Mouse (Mus musculus) gastrocnemius, adult 8-10 months (tissue): ENCODE results near the gene Vstm4. TPM values are rescaled to one million over a fixed set of nuclear protein-coding genes. Genes with fewer than 3 reads are reported as not detected.

Source experiments
- DNase-seq, 2 experiments: peaks; one replicate each; pipeline ENCODE4 v3.0.0; 2022; ENCODE audit warnings: low spot score in 2 of 2
- total RNA-seq, 4 experiments: library from RNA; stranded (reverse); gene quantifications; 2 replicates each; pipeline ENCODE4 v1.2.4; 2022

Vstm4 gene
- 1 to 10 TPM; 1.5 to 3.6 (median 2.1) TPM for total RNA-seq

DNA sequence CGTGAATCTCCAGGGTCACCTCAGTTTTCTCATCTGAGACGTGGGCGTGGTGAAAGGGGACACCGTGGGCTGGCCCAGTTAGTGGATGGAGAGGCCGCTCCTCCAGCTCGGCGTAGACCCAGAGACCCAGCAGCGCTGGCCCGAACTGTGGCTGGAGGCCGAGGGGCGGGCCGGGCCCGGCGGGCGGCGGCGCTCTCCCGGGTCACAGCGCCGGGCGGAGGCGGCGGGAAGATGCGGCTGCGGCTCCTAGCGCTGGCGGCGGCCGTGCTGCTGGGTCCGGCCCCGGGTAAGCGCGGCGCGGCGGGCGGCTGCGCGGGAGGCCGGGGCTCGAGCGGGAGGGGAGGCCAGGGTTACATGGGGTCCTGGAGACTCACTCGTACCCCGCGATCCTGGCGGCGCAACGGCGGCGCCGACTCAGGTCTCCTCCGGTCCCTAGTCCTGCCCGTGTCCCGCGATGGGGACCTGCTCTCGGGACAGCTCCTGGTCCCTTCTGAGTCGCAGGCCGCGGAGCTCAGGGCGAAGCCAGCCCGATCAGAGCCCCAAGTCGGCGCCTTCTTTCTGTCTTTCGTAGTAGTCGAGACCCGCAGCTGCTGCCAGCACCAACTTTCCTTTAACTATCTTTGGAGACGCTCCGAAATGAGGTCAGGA lies at the start of gene Vstm4:
TSS of gene Vstm4 (plus strand) at position 76 of the 648 bp plus-strand sequence.
- peak; percentile 46 to 71 for DNase-seq

DNA sequence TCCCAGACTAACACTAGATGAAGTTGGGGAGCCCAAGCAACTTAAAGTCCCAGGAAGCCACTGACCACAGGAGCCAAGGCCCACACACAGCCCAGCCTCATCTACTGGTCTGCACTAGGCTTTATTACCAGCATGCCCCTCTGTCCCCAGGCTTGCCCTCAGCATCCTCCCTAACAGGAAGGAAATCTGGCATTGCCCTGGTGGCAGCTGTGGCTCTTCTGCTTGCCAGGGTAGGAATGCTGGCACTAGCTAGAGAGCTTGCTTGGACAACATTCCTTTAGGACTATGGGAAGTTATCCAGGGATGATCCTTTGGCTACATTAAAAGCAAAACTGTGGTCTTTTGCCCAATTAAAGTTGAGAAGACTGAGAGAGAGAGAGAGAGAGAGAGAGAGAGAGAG lies 46.4 kb upstream of the Vstm4 start:
- no peak for DNase-seq

DNA sequence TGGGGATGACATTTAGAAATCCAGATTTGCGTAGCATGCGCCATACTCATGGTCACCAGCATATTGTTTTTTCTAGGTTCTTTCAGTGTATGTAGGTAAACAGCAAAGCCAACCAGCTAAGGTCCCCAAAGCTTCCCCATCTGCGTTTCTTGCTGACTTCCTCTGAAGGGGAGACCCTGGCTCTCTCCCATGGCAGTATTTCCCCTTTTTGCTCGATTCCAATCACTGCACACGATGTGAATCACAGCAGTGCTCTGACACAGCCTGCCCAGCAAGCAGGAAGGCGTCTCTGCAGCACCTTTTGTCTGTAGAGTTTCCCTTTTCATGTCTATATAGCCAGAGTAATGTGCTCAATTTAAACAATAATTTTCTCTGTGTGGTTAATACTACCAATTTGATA lies 44.1 kb upstream of the Vstm4 start:
- DNase-seq, result no peak

DNA sequence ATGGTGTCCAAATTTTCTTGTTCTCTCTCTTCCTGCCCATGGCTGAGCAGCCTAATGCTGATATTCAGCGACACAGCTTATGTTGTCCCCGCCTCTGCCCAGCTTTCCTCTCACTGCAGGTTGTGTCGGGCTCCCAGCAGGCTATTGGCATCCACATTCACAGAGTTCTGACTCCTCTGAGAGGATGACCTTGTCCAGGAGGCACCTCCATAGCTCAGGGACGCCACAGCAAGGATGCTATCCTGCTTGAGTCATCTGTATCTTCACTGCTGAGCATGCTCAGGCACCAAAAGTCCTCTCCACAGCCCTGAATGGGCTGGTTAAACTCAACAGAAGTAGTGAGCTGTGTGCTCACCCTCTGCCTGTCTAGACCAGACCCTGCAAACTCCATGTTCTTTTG lies 41.6 kb upstream of the Vstm4 start:
- DNase-seq, result no peak

DNA sequence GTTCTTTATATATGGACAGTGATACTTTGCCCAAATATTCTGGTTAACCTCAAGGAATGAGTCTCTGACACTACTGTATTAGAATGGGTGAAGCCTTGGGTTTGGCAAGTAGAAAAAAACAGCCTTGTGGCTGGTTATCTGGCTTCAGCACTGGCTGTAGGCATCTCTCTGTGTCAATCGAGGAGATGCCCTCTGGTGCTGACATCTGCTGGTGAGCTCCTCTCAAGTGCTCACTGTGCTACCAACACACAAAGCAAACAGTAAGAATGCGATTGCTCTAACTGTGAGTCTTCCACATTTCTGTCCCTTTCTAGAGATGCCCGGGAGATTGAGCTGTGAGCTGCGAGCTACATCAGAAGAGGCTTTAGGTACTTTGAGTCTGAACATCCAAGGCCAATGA lies 40.0 kb upstream of the Vstm4 start:
- no peak for DNase-seq

DNA sequence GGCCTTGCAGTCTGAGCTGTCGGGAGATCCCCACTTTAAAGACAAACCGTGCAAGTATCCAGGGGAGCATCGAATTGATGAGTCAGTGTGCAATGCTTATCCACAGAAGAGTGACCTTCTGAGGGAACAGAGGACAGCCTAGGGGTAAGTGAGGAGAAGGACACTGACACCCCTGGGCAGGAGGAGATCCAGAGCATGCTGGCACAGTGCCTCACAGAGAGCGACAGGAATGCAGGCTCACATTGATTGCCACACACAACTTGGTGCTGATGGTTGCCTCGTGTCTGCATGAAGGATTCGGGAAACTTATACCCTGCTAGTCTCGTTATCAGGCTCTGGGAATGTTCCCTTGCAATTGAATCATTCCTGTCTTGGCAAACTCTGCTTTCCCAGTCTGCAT lies 39.3 kb upstream of the Vstm4 start:
- DNase-seq, result no peak

DNA sequence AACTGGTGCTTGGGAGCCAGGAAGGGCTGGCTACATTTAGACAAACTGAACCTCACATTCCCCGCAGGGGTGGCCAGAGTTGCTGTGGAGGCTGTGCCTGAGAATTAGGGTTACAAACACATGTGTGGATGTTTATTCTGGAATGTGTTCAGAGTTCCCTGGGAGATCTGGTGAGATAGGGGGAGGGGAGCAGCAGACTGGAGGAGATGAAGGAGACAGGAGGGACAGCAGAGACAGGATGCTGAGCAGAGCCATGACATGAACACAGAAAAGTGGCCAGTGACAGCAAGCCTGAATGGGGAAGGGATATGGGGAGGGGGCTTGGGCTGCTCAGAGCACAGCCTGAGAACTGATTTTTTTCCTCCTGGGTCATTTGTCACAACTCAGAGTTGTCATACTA lies 37.3 kb upstream of the Vstm4 start:
- DNase-seq, result no peak

DNA sequence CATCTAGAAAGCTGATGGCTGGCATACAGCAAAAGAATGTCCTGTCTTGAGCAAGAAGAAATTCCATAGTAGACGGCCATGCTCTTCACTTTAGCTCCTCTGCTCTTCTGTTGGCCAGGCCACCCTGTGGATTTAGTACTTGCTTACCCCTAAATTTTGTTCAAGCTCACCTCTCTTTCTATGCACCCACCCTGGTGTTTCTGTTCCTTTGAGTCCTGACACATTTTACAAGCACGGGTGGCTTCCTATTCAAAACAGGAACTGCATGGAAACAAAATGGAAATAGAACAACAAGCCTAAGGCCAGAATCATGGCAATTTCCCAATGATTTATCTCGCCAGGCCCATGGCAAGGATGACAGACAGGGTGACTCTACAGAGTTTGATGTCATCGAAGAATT lies 33.7 kb upstream of the Vstm4 start:
- no peak for DNase-seq

DNA sequence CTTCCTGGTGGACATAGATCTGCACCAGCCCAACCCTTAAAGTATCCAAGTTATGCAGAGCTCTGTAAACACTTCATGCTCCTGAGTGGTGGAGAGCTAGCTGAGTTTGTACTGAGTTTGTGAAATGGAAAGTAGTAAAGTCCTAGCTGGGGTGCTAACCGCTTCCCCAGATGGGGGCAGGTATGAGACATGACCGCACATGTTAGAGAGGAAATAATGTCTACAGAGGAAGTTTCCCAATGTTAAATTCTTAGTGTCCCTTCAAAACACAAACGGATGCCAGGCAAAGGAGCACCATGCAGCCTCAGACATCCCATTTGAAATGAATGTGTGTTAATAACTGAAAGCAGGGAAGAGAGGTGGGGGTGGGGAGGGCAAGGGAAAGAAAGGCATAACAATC lies 32.7 kb upstream of the Vstm4 start:
- DNase-seq, result no peak

DNA sequence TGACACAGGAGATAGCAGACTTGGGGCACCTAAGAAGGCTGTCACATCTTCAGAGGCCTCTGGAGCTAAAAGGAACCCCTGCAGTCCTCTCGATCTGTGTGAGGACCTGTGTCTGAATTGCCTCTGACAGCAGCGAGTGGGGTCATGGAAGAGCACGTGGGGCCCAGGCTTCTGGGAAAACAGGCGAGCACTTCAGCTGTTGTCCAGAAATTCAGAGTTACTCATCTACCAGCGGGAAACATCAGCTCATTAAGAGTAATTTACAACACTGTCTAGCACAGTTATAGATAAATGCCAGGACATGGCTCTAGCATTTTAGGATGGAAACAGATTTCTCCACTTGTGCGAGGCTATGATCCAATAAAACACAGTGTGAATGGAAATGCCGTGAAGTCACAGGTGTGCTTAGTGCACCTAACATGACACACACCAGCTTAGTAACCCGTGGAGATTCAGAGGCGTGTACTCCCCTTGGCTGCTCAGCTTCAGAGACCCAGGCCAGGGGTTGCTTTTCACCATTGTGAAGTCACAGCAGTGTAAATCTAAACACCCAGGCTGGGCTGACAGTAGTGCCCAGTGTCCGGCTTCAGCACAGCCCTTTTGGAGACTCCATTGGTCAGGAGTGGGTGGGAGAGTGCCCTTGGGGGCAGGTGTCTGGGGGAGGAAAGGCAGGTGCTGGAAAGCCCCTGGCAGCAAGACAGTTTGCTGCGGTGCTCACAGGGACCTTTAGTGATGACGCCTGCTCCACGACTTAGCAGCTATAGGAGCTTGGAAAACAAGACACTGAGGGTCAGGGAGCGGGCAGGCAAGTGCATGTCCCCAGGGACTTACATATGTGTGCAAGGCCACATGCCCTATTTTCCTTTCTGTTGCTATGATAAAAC lies 32.0 kb upstream of the Vstm4 start:
- no peak for DNase-seq

DNA sequence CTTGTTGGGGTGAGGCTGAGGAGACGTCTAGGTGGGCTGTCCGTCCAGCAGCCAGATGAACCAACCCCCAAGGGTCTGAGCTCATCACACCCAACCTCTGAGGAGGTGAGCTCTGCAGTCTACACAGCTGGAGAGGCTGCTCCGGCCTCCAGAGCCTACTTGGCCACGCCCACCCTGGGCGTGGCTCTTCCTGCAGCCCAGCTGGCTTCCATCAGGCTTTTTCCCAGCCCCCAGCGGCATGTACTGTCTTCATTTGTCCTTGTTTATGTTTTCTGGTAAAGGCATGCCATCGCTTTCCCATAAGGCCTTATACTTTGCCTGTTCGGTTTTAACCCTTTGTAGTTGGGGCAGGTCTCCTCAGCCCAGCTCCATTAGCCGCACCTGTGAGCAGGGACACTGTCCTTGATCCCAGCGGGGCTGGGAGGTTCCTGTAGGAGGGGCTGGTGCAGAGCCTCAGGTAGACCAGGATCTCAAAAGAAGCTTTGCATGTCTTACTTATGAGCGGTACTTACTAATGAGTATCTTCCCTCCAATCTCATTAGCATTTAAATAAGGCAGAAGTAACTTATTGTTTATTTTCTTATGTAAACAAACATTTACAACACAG lies 31.0 kb upstream of the Vstm4 start:
- peak; percentile 21 to 37 for DNase-seq

DNA sequence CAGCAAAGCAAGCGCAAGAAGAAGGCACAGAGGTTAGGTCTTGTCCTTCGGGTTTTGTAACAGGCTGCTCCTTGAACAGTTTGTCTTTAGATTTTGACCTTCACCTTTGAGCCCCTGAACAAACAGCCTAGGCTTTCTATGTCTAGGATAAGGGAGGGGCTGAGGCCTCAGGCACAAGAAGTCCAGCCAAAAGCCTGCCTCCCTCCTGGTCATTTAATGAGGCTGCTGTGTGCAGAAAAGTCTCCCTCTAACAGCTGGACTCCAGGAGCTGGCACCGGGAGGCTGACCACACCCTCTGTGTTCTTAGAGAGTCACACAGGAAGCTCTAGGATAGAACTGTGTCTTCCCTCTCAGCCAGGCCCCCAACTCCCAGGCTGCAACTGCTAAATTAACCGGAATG lies 29.4 kb upstream of the Vstm4 start:
- DNase-seq, result peak; percentile 35 to 49

DNA sequence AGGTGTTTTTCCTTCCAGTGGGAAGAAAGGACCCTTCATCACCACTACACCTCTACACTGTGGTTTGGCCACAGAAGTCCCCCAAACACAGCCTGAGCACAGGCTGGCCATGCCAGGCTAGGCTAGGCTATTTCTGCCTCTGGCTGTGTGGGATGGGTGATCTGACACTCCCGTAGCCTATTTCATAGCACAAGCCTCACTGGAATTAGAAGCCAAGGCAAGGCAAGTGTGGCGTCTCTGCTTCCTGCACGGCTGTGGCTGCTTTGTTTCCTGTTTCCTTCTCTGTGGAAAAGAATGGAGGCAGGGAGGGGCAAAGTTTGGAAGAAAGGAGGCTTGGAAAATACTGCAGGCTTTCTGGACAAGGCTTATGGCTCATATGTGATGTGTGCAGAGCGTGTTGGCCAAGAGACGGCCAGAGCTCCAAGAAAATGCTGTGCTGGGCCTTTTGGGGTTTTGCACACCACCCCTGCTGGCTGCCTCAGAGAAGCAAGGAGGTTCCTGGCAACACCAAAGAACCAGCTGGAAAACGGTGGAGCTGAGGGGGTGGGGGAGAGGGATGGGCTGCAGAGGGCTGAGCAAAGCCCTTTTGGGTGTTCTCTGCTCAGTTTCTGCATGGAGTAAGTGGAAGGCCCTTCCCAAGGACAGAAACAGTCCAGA lies 28.4 kb upstream of the Vstm4 start:
- peak; percentile 37 to 57 for DNase-seq

DNA sequence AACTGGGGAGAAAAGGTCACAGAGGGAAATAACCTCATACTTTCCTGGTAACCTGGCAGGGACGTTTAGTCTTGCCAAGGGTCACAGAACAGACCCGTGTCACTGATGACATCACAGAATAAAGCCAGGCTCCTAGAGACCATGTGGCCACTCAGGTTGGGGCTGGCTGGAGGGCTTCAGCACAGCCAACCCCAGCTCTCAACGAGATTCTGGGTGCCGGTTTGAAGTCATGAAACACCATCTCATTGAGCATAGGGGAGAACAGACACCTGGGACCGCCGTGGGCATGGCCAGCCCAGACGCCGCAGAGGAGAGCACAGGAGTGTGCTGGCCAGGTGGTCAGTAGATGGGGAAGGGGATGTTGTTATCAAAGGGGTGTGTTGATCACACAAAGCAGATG lies 22.7 kb upstream of the Vstm4 start, which contains the start of gene Fam170b:
TSS of gene Fam170b (plus strand) at position 116 of the 400 bp plus-strand sequence.
- no peak for DNase-seq

DNA sequence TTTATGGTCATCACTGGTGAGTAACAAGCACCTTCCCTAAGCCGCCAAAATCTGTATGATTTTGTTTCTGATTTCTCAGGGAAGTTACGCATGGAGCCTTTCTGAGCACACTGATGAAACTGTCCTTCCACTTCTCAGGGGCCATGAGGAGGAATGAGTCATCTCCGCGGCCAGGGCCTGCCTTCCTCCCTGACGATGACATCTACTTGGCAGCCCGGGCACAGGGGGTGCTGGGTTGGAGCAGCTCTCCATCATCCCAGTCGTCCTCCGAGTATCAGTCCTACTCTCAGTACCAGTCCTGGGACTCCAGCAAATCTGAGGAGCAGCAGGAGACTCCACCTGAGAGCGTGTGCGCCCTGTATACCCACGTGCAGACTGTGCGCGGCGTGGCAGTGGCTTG lies 21.4 kb upstream of the Vstm4 start:
- no peak for DNase-seq

DNA sequence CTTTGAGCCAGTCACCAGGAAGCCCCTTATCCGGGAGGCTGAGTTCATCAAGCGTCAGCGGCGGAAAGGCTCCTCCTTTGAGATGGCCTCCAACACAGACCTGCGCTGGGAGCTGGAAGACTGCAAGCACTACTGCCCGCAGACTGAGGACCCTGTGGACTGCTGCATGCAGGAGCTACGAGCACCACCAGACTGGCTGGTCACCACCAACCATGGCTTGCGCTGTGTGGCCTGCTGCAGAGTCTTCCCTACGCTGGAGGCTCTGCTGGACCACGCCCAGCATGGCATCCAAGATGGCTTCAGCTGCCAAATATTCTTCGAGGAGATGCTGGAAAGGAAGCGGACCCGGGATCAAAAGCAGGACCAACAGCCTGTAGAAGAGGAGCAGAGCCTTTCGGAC lies 21.0 kb upstream of the Vstm4 start:
- no peak for DNase-seq

DNA sequence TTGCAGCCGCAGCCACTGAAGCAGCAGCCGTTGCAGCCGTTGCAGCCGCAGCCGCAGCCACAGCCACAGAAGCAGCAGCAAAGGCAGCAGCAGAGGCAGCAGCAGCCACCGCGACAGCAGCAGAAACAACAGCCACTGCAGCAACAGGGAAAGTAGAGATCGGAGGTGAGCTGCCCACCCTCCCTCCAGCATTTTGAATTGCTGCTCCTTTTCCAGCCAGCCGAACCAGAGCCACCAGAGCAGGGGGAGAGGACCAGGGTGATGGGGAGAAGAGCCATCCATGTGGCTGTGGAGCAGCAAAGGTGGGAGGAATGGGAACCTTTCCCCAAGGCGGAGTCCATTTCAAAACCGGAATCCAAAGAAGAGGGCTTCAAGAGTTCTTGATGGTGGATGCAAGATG lies 20.4 kb upstream of the Vstm4 start:
- no peak for DNase-seq

DNA sequence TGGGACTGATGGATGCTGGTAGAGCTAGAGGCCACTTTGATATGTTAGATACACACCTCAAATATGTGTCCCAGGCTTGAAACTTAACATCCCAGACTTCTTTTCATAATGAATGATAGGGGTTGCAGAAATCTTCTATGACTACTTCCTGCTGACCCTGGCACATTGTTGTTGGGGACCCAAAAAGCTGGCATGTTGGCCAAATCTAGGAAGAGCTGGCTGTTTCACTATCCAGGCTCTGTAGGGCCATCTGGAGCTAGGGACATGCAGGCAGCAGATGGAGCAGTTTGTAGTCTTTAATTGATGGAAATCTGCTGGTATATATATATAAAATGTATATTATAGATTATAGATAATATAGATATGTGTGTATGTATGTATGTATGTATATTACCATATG lies 14.5 kb upstream of the Vstm4 start:
- DNase-seq, result no peak

DNA sequence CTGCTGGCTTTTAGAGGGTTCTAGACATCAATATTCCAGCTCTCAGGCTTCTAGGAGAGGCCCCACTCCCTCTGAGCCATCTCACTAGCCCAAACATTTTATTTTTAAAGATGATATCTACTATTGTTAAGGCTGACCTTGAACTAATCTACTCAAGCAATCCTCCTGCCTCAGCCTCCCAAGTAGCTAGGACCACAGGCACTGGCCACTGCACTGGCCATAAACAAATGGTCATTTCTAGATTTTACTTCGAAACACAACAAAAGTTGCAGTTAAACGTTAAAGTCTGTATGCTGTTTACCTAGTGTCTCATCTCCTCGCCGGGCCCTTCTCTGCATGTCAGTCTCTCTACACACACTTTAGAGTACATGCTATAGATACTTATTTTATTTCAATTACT lies 2.5 kb upstream of the Vstm4 start:
- DNase-seq, result no peak

DNA sequence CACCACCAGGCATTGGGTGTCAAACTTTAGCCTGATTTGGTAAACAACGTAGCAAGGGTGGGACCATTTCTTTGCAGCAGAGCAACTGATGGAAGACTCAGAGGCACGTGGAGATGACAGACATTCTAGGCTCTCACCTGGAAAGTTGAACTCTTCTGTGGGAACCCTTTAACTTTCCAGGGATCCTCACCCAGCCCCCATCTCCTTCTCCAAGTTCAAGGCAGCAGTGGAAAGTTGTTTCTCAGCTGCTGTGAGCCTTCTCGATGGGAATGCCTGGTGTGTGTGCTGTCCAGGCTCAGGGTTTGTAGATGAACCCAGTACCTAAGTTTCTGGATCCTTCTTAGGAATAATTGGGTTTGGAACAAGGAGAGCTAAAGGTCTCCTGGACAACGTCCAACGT lies 310 bp upstream of the Vstm4 start:
- DNase-seq, result no peak

DNA sequence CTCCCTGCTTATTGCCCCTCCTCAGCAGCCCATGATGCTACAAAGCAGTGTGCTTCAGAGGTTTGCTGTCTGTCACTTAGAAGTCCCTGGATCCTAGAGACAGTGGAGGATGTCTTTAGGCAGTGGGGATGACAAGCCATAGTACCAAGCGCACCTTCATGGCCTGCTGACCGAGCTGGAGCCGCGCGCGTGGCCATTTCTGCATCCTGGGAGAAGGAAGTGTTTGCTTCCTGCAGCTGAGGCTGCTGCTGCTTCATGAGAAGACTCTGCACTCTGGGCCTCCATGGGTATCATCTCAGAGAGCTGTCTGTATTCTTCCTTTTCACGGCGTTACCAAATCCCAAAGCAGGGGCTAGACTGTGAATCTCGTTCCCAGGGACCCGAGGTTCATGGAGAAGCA lies 1.8 kb downstream of the Vstm4 start:
- no peak for DNase-seq

DNA sequence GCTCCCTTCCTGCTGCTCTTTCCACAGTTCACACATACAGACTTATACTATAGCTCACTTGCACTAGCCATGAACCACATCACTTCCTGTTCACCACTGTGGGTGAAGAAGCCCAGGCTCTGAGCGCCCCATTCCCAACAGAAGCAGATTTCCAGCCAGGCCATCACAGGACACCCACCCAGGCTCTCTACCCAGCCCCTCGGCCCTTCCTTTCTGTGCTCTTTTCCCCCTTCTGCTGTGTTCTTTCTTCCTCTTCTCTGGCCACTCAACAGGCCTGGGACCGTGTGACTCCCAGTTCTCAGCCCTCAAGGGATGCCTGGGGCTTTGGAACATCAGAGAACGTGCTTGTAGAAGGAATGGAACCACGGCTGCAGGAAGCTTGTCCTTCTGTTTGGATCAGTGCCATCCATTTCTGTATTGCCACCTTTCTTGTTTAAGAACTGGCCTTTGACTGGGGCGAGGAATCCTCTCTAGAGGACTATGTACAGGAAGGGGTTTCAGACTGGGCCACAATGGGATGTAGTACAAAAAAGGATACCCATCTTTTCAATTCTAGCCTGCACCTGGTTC lies 2.5 kb downstream of the Vstm4 start:
- no peak for DNase-seq
